Mouse (Mus musculus) cerebellum, adult 9-10 months (tissue): Measurements from ENCODE around the gene Tm9sf2.
A peak's percentile ranks its signal among the peaks of the same experiment; 100 is the strongest.

Experiments used
- DNase-seq: peaks from one replicate; pipeline ENCODE4 v3.0.0; 2022

Tm9sf2 gene

GRCm38 (mm10) chr14:122181078-122181814 lies 74.4 kb downstream of the Tm9sf2 start, which contains the start of gene Clybl:
Gene Clybl, plus strand, starts transcription at chr14:122181704.
- peak; percentile 96 for DNase-seq

- DNase-seq: no peak
These were observed 74.9 kb downstream of the Tm9sf2 start for GRCm38 (mm10) chr14:122181815-122182157.

GRCm38 (mm10) chr14:122182220-122182619 lies 75.4 kb downstream of the Tm9sf2 start:
- no peak for DNase-seq

GRCm38 (mm10) chr14:122183974-122184373 lies 77.1 kb downstream of the Tm9sf2 start:
- DNase-seq: no peak

GRCm38 (mm10) chr14:122188250-122188649 lies 81.4 kb downstream of the Tm9sf2 start:
- DNase-seq: no peak

GRCm38 (mm10) chr14:122189901-122190300 lies 83.1 kb downstream of the Tm9sf2 start:
- no peak for DNase-seq

GRCm38 (mm10) chr14:122190527-122190926 lies 83.7 kb downstream of the Tm9sf2 start:
- DNase-seq: no peak

GRCm38 (mm10) chr14:122190941-122191510 lies 84.2 kb downstream of the Tm9sf2 start:
- DNase-seq: peak; percentile 83

GRCm38 (mm10) chr14:122194630-122195029 lies 87.8 kb downstream of the Tm9sf2 start:
- DNase-seq: no peak

GRCm38 (mm10) chr14:122196851-122197250 lies 90.0 kb downstream of the Tm9sf2 start:
- DNase-seq: no peak

- no peak for DNase-seq
These were observed 93.5 kb downstream of the Tm9sf2 start for GRCm38 (mm10) chr14:122200247-122200885.

- no peak for DNase-seq
These were observed 102.3 kb downstream of the Tm9sf2 start for GRCm38 (mm10) chr14:122209177-122209576.
